Mouse (Mus musculus) forebrain, postnatal 0 days (tissue): ENCODE results near the gene Spag5. TPM values are rescaled to one million over a fixed set of nuclear protein-coding genes. Genes with fewer than 3 reads are reported as not detected.

Experiments
- ATAC-seq: fragments of 200-750 bp; cut with Nextera tagmentation; 2 replicates; pipeline ENCODE4 v1.8.0; 2017; ENCODE audit warnings: mild to moderate bottlenecking, moderate library complexity
- DNase-seq: peaks from one replicate; pipeline ENCODE4 v3.0.0-alpha.2; 2015
- H3K27ac ChIP-seq: fragments of 300-500 bp; sonication (generic); 2 replicates; pipeline ENCODE4 v1.5.1; 2014; ENCODE audit warnings: low read depth, mild to moderate bottlenecking, antibody characterized with exemption, low read length, moderate library complexity, mixed read lengths
- H3K27me3 ChIP-seq: fragments of 300-500 bp; sonication (generic); 2 replicates; pipeline ENCODE4 v1.6.1; 2014; ENCODE audit warnings: mild to moderate bottlenecking, low read length, mixed read lengths; ENCODE audit not compliant: insufficient read depth
- H3K36me3 ChIP-seq: fragments of 300-500 bp; sonication (generic); 2 replicates; pipeline ENCODE4 v1.6.1; 2014; ENCODE audit warnings: mild to moderate bottlenecking, moderate library complexity; ENCODE audit not compliant: insufficient read depth
- H3K4me1 ChIP-seq: fragments of 300-500 bp; sonication (generic); 2 replicates; pipeline ENCODE4 v1.6.1; 2014; ENCODE audit warnings: antibody characterized with exemption; ENCODE audit not compliant: insufficient read depth
- H3K4me2 ChIP-seq: fragments of 300-500 bp; sonication (generic); 2 replicates; pipeline ENCODE4 v1.6.1; 2014; ENCODE audit warnings: low read depth, mild to moderate bottlenecking, moderate library complexity
- H3K4me3 ChIP-seq: fragments of 300-500 bp; sonication (generic); 2 replicates; pipeline ENCODE4 v1.5.1; 2014; ENCODE audit warnings: low read depth, low read length, mixed read lengths
- H3K9ac ChIP-seq: fragments of 300-500 bp; sonication (generic); 2 replicates; pipeline ENCODE4 v1.6.1; 2014; ENCODE audit warnings: mild to moderate bottlenecking
- H3K9me3 ChIP-seq: fragments of 300-500 bp; sonication (generic); 2 replicates; pipeline ENCODE4 v1.6.1; 2016; ENCODE audit warnings: low read length
- CTCF ChIP-seq: sonication (generic); IDR thresholded peaks from 2 replicates; pipeline ENCODE4 v1.5.1; 2016; ENCODE audit warnings: antibody characterized with exemption, control low read depth, low read depth
- whole genome bisulfite sequencing: fragments of 180-500 bp; shearing (Covaris S2); extraction: QIAGEN DNeasy Blood & Tissue Kit; methylation state at CpG from one replicate; pipeline ENCODE4 v1.1.7; 2014; 5-methylcytosine and 5-hydroxymethylcytosine counted together
- polyA plus RNA-seq: library from polyadenylated mRNA; unstranded; fragments of >200 nt; fragmentation: Nextera tagmentation; extraction: Ambion mirVana; gene quantifications from 2 replicates; pipeline ENCODE4 v1.2.1, GENCODE M21; 2015
- total RNA-seq: library from RNA; depleted of rRNA; stranded (reverse); fragments of >200 nt; gene quantifications from 2 replicates; pipeline ENCODE4 v1.2.3, GENCODE M21; 2014; rRNA removed

The Spag5 gene
- total and polyA plus RNA-seq, 2 experiments from 2014 or later, result 4.8 to 6.5 TPM

- H3K9me3 ChIP-seq, result no peaks in the 10 kb centered on the region
- H3K36me3 ChIP-seq, result no peaks in the 10 kb centered on the region
- H3K4me2 ChIP-seq, result no peak overlapping the region
- ATAC-seq (no peak), DNase-seq (no peak)
- TF ChIP-seq CTCF, result no peak
- H3K4me1 ChIP-seq, result no peaks in the 10 kb centered on the region
- no peak overlapping the region for H3K4me3 ChIP-seq
- WGBS, result 61% methylated on average over 2 of the region's 2 CpGs
- H3K27ac ChIP-seq, result no peak overlapping the region
- no peak overlapping the region for H3K9ac ChIP-seq
- no peaks in the 10 kb centered on the region for H3K27me3 ChIP-seq
Measured at GRCm38 (mm10) chr11:78360789-78361131, 59.4 kb downstream of the Spag5 start.

GRCm38 (mm10) chr11:78363309-78364007 is 62.1 kb downstream of the Spag5 start:
- DNase-seq (no peak), ATAC-seq (no peak)
- no peak overlapping the region for H3K27ac ChIP-seq
- H3K4me3 ChIP-seq, result no peak overlapping the region
- WGBS, result 86% methylated on average over 13 of the region's 13 CpGs
- H3K4me2 ChIP-seq, result no peak overlapping the region
- H3K9ac ChIP-seq, result no peak overlapping the region
- no peaks in the 10 kb centered on the region for H3K36me3 ChIP-seq
- no peaks in the 10 kb centered on the region for H3K4me1 ChIP-seq
- no peaks in the 10 kb centered on the region for H3K9me3 ChIP-seq
- H3K27me3 ChIP-seq, result no peaks in the 10 kb centered on the region
- no peak for TF ChIP-seq CTCF

- H3K9me3 ChIP-seq, result no peaks in the 10 kb centered on the region
- ATAC-seq (no peak), DNase-seq (no peak)
- H3K27me3 ChIP-seq, result no peaks in the 10 kb centered on the region
- H3K4me3 ChIP-seq, result no peak overlapping the region
- no peak overlapping the region for H3K9ac ChIP-seq
- no peak overlapping the region for H3K4me2 ChIP-seq
- no peaks in the 10 kb centered on the region for H3K36me3 ChIP-seq
- H3K4me1 ChIP-seq, result no peaks in the 10 kb centered on the region
- H3K27ac ChIP-seq, result no peak overlapping the region
- 60% methylated on average over 8 of the region's 8 CpGs for WGBS
- TF ChIP-seq CTCF, result no peak
Measured at GRCm38 (mm10) chr11:78364103-78364502, 62.8 kb downstream of the Spag5 start.

- no peak for ATAC-seq
- no peak for DNase-seq
- H3K27me3 ChIP-seq, result no peaks in the 10 kb centered on the region
- H3K4me3 ChIP-seq, result no peak overlapping the region
- no peak overlapping the region for H3K4me2 ChIP-seq
- H3K27ac ChIP-seq, result no peak overlapping the region
- no peaks in the 10 kb centered on the region for H3K9me3 ChIP-seq
- H3K4me1 ChIP-seq, result no peaks in the 10 kb centered on the region
- H3K36me3 ChIP-seq, result no peaks in the 10 kb centered on the region
- 90% methylated on average over 15 of the region's 15 CpGs for WGBS
- TF ChIP-seq CTCF, result no peak
- H3K9ac ChIP-seq, result no peak overlapping the region
Measured at GRCm38 (mm10) chr11:78367456-78368225, 66.3 kb downstream of the Spag5 start.

- H3K36me3 ChIP-seq, result no peaks in the 10 kb centered on the region
- no peaks in the 10 kb centered on the region for H3K4me1 ChIP-seq
- no peaks in the 10 kb centered on the region for H3K27me3 ChIP-seq
- DNase-seq (no peak), ATAC-seq (no peak)
- H3K27ac ChIP-seq, result no peak overlapping the region
- H3K4me3 ChIP-seq, result no peak overlapping the region
- no peaks in the 10 kb centered on the region for H3K9me3 ChIP-seq
- H3K9ac ChIP-seq, result no peak overlapping the region
- WGBS, result 62% methylated on average over 1 of the region's 1 CpGs
- H3K4me2 ChIP-seq, result no peak overlapping the region
- no peak for TF ChIP-seq CTCF
Measured at GRCm38 (mm10) chr11:78370389-78370788, 69.1 kb downstream of the Spag5 start.

GRCm38 (mm10) chr11:78371711-78372110 is 70.4 kb downstream of the Spag5 start:
- no peak overlapping the region for H3K27ac ChIP-seq
- WGBS, result 93% methylated on average over 11 of the region's 11 CpGs
- no peak for TF ChIP-seq CTCF
- no peak overlapping the region for H3K4me3 ChIP-seq
- DNase-seq, result no peak
- no peak for ATAC-seq
- H3K9ac ChIP-seq, result no peak overlapping the region
- H3K27me3 ChIP-seq, result no peaks in the 10 kb centered on the region
- no peak overlapping the region for H3K4me2 ChIP-seq
- H3K36me3 ChIP-seq, result no peaks in the 10 kb centered on the region
- no peaks in the 10 kb centered on the region for H3K9me3 ChIP-seq
- H3K4me1 ChIP-seq, result no peaks in the 10 kb centered on the region

Other genes starting within 250 kb of the Spag5 start
- gene Eral1, start 221.1 kb upstream of the Spag5 start, total RNA-seq, result 27.4 and 30.3 TPM in 2 replicates
- 25.5 and 26.7 TPM in 2 replicates for gene Eral1, start 221.1 kb upstream of the Spag5 start, polyA plus RNA-seq
- gene Fam222b, start 206.9 kb upstream of the Spag5 start, total RNA-seq, result 17.4 and 24.6 TPM in 2 replicates
- 21.9 and 24.0 TPM in 2 replicates for gene Fam222b, start 206.9 kb upstream of the Spag5 start, polyA plus RNA-seq
- gene Traf4, start 135.9 kb upstream of the Spag5 start, total RNA-seq, result 99.0 and 107 TPM in 2 replicates
- gene Traf4, start 135.9 kb upstream of the Spag5 start, polyA plus RNA-seq, result 104 and 131 TPM in 2 replicates
- 4.7 and 6.1 TPM in 2 replicates for gene Nek8, start 124.9 kb upstream of the Spag5 start, total RNA-seq
- 5.5 and 5.7 TPM in 2 replicates for gene Nek8, start 124.9 kb upstream of the Spag5 start, polyA plus RNA-seq
- gene Tlcd1, start 124.8 kb upstream of the Spag5 start, total RNA-seq, result 15.3 and 22.0 TPM in 2 replicates
- 13.9 and 19.0 TPM in 2 replicates for gene Tlcd1, start 124.8 kb upstream of the Spag5 start, polyA plus RNA-seq
- gene Rpl23a, start 117.9 kb upstream of the Spag5 start, total RNA-seq, result 772 and 968 TPM in 2 replicates
- 938 and 1,223 TPM in 2 replicates for gene Rpl23a, start 117.9 kb upstream of the Spag5 start, polyA plus RNA-seq
- gene Rab34, start 113.1 kb upstream of the Spag5 start, total RNA-seq, result 76.9 and 83.5 TPM in 2 replicates
- gene Rab34, start 113.1 kb upstream of the Spag5 start, polyA plus RNA-seq, result 50.8 and 55.5 TPM in 2 replicates
- gene Proca1, start 108.1 kb upstream of the Spag5 start, total RNA-seq, result 0.81 and 2.4 TPM in 2 replicates
- gene Proca1, start 108.1 kb upstream of the Spag5 start, polyA plus RNA-seq, result 2.5 and 3.3 TPM in 2 replicates
- 76.2 and 76.4 TPM in 2 replicates for gene Sdf2, start 55.8 kb upstream of the Spag5 start, total RNA-seq
- gene Sdf2, start 55.8 kb upstream of the Spag5 start, polyA plus RNA-seq, result 92.1 and 92.8 TPM in 2 replicates
- gene Supt6, start 55.5 kb upstream of the Spag5 start, total RNA-seq, result 31.8 and 44.1 TPM in 2 replicates
- gene Supt6, start 55.5 kb upstream of the Spag5 start, polyA plus RNA-seq, result 15.9 and 21.6 TPM in 2 replicates
- gene 2610507B11Rik, start 39.8 kb upstream of the Spag5 start, total RNA-seq, result 58.6 and 70.2 TPM in 2 replicates
- 34.6 and 49.4 TPM in 2 replicates for gene 2610507B11Rik, start 39.8 kb upstream of the Spag5 start, polyA plus RNA-seq
- 0.38 and 0.62 TPM in 2 replicates for gene BC030499, start 10.7 kb upstream of the Spag5 start, total RNA-seq
- not detected in 2 replicates for gene BC030499, start 10.7 kb upstream of the Spag5 start, polyA plus RNA-seq
- gene Aldoc, start 21.4 kb downstream of the Spag5 start, total RNA-seq, result 187 and 207 TPM in 2 replicates
- gene Aldoc, start 21.4 kb downstream of the Spag5 start, polyA plus RNA-seq, result 182 and 219 TPM in 2 replicates
- gene Pigs, start 26.9 kb downstream of the Spag5 start, total RNA-seq, result 33.0 and 43.1 TPM in 2 replicates
- 63.7 and 76.8 TPM in 2 replicates for gene Pigs, start 26.9 kb downstream of the Spag5 start, polyA plus RNA-seq
- gene Unc119, start 42.0 kb downstream of the Spag5 start, total RNA-seq, result 86.5 and 99.7 TPM in 2 replicates
- gene Unc119, start 42.0 kb downstream of the Spag5 start, polyA plus RNA-seq, result 72.2 and 72.5 TPM in 2 replicates
- gene Foxn1, start 85.0 kb downstream of the Spag5 start, total RNA-seq, result not detected in 2 replicates
- gene Foxn1, start 85.0 kb downstream of the Spag5 start, polyA plus RNA-seq, result not detected in 2 replicates
- not detected in 2 replicates for gene Slc13a2, start 120.7 kb downstream of the Spag5 start, total RNA-seq
- gene Slc13a2, start 120.7 kb downstream of the Spag5 start, polyA plus RNA-seq, result not detected in 2 replicates
- 10.8 and 11.2 TPM in 2 replicates for gene Slc46a1, start 164.2 kb downstream of the Spag5 start, total RNA-seq
- gene Slc46a1, start 164.2 kb downstream of the Spag5 start, polyA plus RNA-seq, result 16.5 and 18.8 TPM in 2 replicates
- gene Sarm1, start 196.2 kb downstream of the Spag5 start, total RNA-seq, result 47.5 and 48.3 TPM in 2 replicates
- 32.7 and 34.7 TPM in 2 replicates for gene Sarm1, start 196.2 kb downstream of the Spag5 start, polyA plus RNA-seq
- gene Vtn, start 197.6 kb downstream of the Spag5 start, total RNA-seq, result 82.8 and 94.4 TPM in 2 replicates
- 111 and 129 TPM in 2 replicates for gene Vtn, start 197.6 kb downstream of the Spag5 start, polyA plus RNA-seq
- 0.14 and 0.15 TPM in 2 replicates for gene Sebox, start 201.9 kb downstream of the Spag5 start, total RNA-seq
- gene Sebox, start 201.9 kb downstream of the Spag5 start, polyA plus RNA-seq, result 0.35 TPM in 1 of 2 replicates, not detected in the other
- 64.8 and 73.2 TPM in 2 replicates for gene Tmem199, start 210.6 kb downstream of the Spag5 start, total RNA-seq
- gene Tmem199, start 210.6 kb downstream of the Spag5 start, polyA plus RNA-seq, result 84.2 and 86.0 TPM in 2 replicates
- gene Poldip2, start 210.7 kb downstream of the Spag5 start, total RNA-seq, result 139 and 157 TPM in 2 replicates
- 165 and 175 TPM in 2 replicates for gene Poldip2, start 210.7 kb downstream of the Spag5 start, polyA plus RNA-seq
- gene Tnfaip1, start 234.8 kb downstream of the Spag5 start, total RNA-seq, result 38.9 and 42.7 TPM in 2 replicates
- gene Tnfaip1, start 234.8 kb downstream of the Spag5 start, polyA plus RNA-seq, result 54.6 and 66.3 TPM in 2 replicates
- gene Ift20, start 234.8 kb downstream of the Spag5 start, total RNA-seq, result 106 and 119 TPM in 2 replicates
- gene Ift20, start 234.8 kb downstream of the Spag5 start, polyA plus RNA-seq, result 124 and 140 TPM in 2 replicates
- gene Tmem97, start 249.2 kb downstream of the Spag5 start, total RNA-seq, result 32.7 and 33.9 TPM in 2 replicates
- 37.1 and 42.1 TPM in 2 replicates for gene Tmem97, start 249.2 kb downstream of the Spag5 start, polyA plus RNA-seq